Mouse (Mus musculus) lung, postnatal 36 days (tissue): Measurements from ENCODE around the gene Zcwpw1.
A peak's percentile ranks its signal among the peaks of the same experiment; 100 is the strongest.
"Not testable (repeated sequence)": the region's sequence is repeated elsewhere in the genome, so short reads cannot be mapped to it uniquely, and the experiment has no call there.

Experiments
- DNase-seq: peaks from one replicate; pipeline ENCODE4 v3.0.0; 2022; ENCODE audit warnings: mixed read lengths

Zcwpw1 gene

GRCm38 (mm10) chr5:137836611-137837010, 49.0 kb downstream of the Zcwpw1 start:
- no peak for DNase-seq

- not testable (repeated sequence) for DNase-seq
Measured at GRCm38 (mm10) chr5:137837110-137837509, 49.5 kb downstream of the Zcwpw1 start.

GRCm38 (mm10) chr5:137850313-137850712, 62.7 kb downstream of the Zcwpw1 start:
- DNase-seq, result not testable (repeated sequence)

- not testable (repeated sequence) for DNase-seq
Measured at GRCm38 (mm10) chr5:137854907-137855306, 67.3 kb downstream of the Zcwpw1 start.

- peak; percentile 24 for DNase-seq
Measured at GRCm38 (mm10) chr5:137856870-137857269, 69.3 kb downstream of the Zcwpw1 start.

- DNase-seq, result peak; percentile 60
Measured at GRCm38 (mm10) chr5:137857960-137858710, 70.5 kb downstream of the Zcwpw1 start, which contains the start of gene Pilrb1. Gene Pilrb1, minus strand, starts transcription at chr5:137858106.

GRCm38 (mm10) chr5:137864008-137864407, 76.4 kb downstream of the Zcwpw1 start:
- DNase-seq, result not testable (repeated sequence)

- DNase-seq, result not testable (repeated sequence)
Measured at GRCm38 (mm10) chr5:137868600-137868999, 81.0 kb downstream of the Zcwpw1 start.

GRCm38 (mm10) chr5:137871644-137872380, 84.2 kb downstream of the Zcwpw1 start, which contains the start of gene Pilrb2:
Gene Pilrb2, minus strand, starts transcription at chr5:137871815.
- DNase-seq, result not testable (repeated sequence)
